Mouse (Mus musculus) neural tube, embryonic 10.5 days (tissue): ENCODE measurements at regions not wholly inside any gene's neighbourhood (a gene's known extent, or its start where the extent isn't known, plus 50 kb on each side); places are given as distances from the start of the nearest gene placed in this dataset.
"Not testable (repeated sequence)": the region's sequence is repeated elsewhere in the genome, so short reads cannot be mapped to it uniquely, and the experiment has no call there.

Experiments
- DNase-seq: peaks from one replicate; pipeline ENCODE4 v3.0.0-alpha.2; 2017; ENCODE audit warnings: low spot score; ENCODE audit errors: extremely low spot score

- no peak for DNase-seq
Measured at GRCm38 (mm10) chr1:185937026-185937425, 180.1 kb downstream of the Lyplal1 start.

- no peak for DNase-seq
Measured at GRCm38 (mm10) chr1:185939914-185940313, 177.2 kb downstream of the Lyplal1 start.

GRCm38 (mm10) chr1:185940511-185940910, 176.6 kb downstream of the Lyplal1 start:
- no peak for DNase-seq

- no peak for DNase-seq
Measured at GRCm38 (mm10) chr1:185951163-185951562, 165.9 kb downstream of the Lyplal1 start.

- DNase-seq = not testable (repeated sequence)
Measured at GRCm38 (mm10) chr1:185955821-185956220, 161.3 kb downstream of the Lyplal1 start.

GRCm38 (mm10) chr1:185957557-185957956, 159.6 kb downstream of the Lyplal1 start:
- DNase-seq = no peak

- DNase-seq = no peak
Measured at GRCm38 (mm10) chr1:185958276-185958675, 158.8 kb downstream of the Lyplal1 start.

- DNase-seq = no peak
Measured at GRCm38 (mm10) chr1:185962606-185963005, 154.5 kb downstream of the Lyplal1 start.

GRCm38 (mm10) chr1:185963773-185964172, 153.3 kb downstream of the Lyplal1 start:
- no peak for DNase-seq

- DNase-seq = no peak
Measured at GRCm38 (mm10) chr1:185964426-185964825, 152.7 kb downstream of the Lyplal1 start.

GRCm38 (mm10) chr1:185967227-185967626, 149.9 kb downstream of the Lyplal1 start:
- DNase-seq = no peak

- no peak for DNase-seq
Measured at GRCm38 (mm10) chr1:185967816-185968215, 149.3 kb downstream of the Lyplal1 start.

GRCm38 (mm10) chr1:185968642-185969041, 148.5 kb downstream of the Lyplal1 start:
- DNase-seq = no peak

- peak; percentile 29 for DNase-seq
Measured at GRCm38 (mm10) chr1:185969231-185969630, 147.9 kb downstream of the Lyplal1 start.

GRCm38 (mm10) chr1:185977075-185977474, 140.0 kb downstream of the Lyplal1 start:
- no peak for DNase-seq

GRCm38 (mm10) chr1:185989432-185989831, 127.7 kb downstream of the Lyplal1 start:
- DNase-seq = no peak

GRCm38 (mm10) chr1:186000066-186000465, 117.0 kb downstream of the Lyplal1 start:
- not testable (repeated sequence) for DNase-seq

GRCm38 (mm10) chr1:186013413-186013812, 103.7 kb downstream of the Lyplal1 start:
- no peak for DNase-seq

GRCm38 (mm10) chr1:186014166-186014565, 102.9 kb downstream of the Lyplal1 start:
- no peak for DNase-seq

GRCm38 (mm10) chr1:186015831-186016561, 101.1 kb downstream of the Lyplal1 start:
- DNase-seq = no peak

- no peak for DNase-seq
Measured at GRCm38 (mm10) chr1:186017547-186017946, 99.6 kb downstream of the Lyplal1 start.

GRCm38 (mm10) chr1:186019511-186019910, 97.6 kb downstream of the Lyplal1 start:
- no peak for DNase-seq

GRCm38 (mm10) chr1:186031951-186032350, 85.2 kb downstream of the Lyplal1 start:
- DNase-seq = no peak
